Mouse (Mus musculus): Measurements from ENCODE around the gene Psmc6. TPM values are rescaled to one million over a fixed set of nuclear protein-coding genes. Genes with fewer than 3 reads are reported as not detected.

Gene Psmc6
- polyA plus RNA-seq, 1 experiment from 2014 or later, result 167 TPM

DNA sequence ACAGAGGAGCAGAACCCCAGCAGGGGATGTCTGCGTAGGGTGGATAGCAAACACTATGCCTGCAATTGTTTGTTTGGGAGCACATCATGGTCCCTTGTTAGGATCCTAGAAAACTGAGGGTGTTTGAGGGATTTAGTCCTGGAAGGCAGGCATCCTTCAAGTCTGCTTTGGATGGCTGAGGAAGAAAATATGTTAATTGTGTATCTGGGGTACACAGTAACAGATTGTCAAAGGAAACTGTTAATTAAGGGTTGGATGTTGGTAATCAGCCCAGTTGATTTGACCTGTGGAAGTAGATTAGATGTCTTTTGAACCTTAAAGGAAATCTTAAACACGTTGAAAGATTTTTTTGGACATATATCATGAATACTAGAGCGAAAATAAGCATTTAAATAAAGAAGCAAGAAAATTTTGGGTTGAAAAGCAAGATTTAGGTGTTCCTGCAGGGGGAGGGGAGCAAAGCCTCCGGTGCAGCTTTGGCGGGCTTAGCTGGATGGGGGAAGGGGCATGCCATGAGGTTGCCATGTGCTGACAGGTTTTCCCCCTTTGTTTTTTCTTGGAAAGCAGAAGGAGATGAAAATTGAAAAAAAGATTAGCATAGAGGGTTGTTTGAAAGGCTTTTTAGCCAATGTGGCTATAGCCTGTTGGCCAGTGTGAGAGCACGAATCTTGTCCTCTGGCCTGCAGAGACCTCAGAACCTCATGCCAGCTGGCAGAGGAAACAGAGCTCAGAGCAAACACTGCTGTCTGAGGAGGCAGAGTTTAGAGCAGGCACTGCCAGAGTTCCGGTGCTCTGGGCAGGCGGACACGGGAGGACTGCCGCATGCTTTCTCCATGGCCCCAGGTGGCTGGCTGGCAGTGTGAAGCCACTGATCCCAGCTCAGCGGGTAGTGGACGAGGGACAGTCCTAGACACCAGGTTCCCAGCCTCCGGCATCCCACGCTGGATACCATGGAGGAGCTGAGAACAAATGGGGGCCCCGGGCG, 34.9 kb downstream of the Psmc6 start:
- WGBS, result 81% methylated on average over 16 of the region's 16 CpGs
- H3K27me3 ChIP-seq, result no peaks in the 10 kb centered on the region
- no peak overlapping the region for H3K9ac ChIP-seq
- H3K4me3 ChIP-seq, result no peak overlapping the region
- peaks cover 19% of the 10 kb centered on the region for H3K36me3 ChIP-seq
- no peak overlapping the region for H3K4me2 ChIP-seq
- H3K9me3 ChIP-seq, result no peaks in the 10 kb centered on the region
- no peak overlapping the region for H3K27ac ChIP-seq
- no peaks in the 10 kb centered on the region for H3K4me1 ChIP-seq
- ATAC-seq (ENCODE audit: insufficient number of reproducible peaks, insufficient read depth, low FRiP score, low TSS enrichment, low read depth), result no peak

DNA sequence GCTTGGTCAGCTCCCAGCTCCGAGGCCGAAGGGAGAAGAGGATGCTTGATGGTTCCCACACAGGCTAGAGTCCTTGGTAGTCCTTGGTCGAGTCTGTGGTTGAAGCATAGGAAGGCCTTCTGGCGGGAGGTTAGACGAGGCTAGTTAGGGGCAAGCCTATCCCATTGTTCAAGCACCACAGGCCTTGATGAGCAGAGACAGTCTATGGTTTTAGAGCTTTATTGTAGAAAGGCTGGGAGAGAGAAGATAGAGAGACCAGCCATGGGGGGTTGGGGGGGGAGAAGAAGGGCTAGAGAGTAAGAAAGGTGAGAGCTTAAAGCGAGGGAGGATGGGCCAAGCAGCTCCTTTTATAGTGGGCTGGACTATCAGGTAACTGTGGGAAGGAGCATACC, 35.6 kb downstream of the Psmc6 start:
- Histone ChIP-seq H3K4me1 (no peaks in the 10 kb centered on the region), H3K36me3 (peaks cover 24% of the 10 kb centered on the region), H3K9ac (no peak overlapping the region), H3K4me3 (no peak overlapping the region), H3K27ac (no peak overlapping the region), H3K27me3 (no peaks in the 10 kb centered on the region), H3K9me3 (no peaks in the 10 kb centered on the region), H3K4me2 (no peak overlapping the region)
- WGBS, result 92% methylated on average over 6 of the region's 6 CpGs
- no peak for ATAC-seq (ENCODE audit: insufficient number of reproducible peaks, insufficient read depth, low FRiP score, low TSS enrichment, low read depth)

DNA sequence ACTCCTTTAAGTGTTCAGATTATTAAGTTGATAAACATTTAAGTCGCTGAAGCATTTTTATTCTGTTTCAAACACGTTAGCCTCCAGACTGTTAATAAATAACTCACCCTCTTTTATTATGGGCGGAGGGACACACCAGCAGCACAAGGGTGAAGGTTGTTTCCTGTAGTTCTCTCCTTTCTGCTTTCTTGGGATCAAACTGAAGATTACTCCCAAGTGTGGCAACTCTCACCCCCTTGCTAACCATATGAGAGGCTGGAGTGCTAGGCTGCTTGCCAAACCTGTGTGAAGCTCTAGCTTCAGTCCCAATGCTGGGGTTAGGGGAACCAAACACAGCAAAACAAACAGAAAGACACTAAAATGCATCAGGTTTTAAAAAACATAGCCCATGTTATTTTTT, 49.2 kb downstream of the Psmc6 start:
- H3K4me1 ChIP-seq, result no peaks in the 10 kb centered on the region
- H3K4me3 ChIP-seq, result no peak overlapping the region
- H3K9me3 ChIP-seq, result no peaks in the 10 kb centered on the region
- H3K4me2 ChIP-seq, result no peak overlapping the region
- 93% methylated on average over 3 of the region's 3 CpGs for WGBS
- peaks cover 31% of the 10 kb centered on the region for H3K36me3 ChIP-seq
- H3K27me3 ChIP-seq, result no peaks in the 10 kb centered on the region
- H3K27ac ChIP-seq, result no peak overlapping the region
- no peak overlapping the region for H3K9ac ChIP-seq
- no peak for ATAC-seq (ENCODE audit: insufficient number of reproducible peaks, insufficient read depth, low FRiP score, low TSS enrichment, low read depth)

DNA sequence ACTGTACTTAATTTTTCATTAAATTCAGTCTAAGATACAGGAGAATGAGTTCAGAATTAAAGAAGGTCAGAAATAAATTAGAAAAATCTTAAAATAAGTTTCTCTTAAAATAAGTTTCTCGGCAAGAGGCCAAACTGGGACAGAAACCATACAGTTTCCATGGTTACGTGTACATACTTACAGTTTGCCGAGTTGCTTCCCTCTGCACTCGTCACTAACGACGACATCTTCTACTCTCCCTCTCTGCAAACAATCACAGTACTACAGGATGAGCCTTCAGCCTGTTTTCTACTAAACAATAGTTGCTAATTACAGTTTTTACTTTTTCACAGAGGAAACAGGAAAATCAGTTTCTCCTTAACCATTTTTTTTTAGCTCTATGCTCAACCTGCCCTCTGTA, 51.2 kb downstream of the Psmc6 start:
- Histone ChIP-seq H3K9me3 (no peaks in the 10 kb centered on the region), H3K36me3 (peaks cover 31% of the 10 kb centered on the region), H3K27me3 (no peaks in the 10 kb centered on the region), H3K27ac (no peak overlapping the region), H3K4me1 (no peaks in the 10 kb centered on the region), H3K9ac (no peak overlapping the region), H3K4me3 (no peak overlapping the region), H3K4me2 (no peak overlapping the region)
- no peak for ATAC-seq (ENCODE audit: insufficient number of reproducible peaks, insufficient read depth, low FRiP score, low TSS enrichment, low read depth)
- 81% methylated on average over 6 of the region's 6 CpGs for WGBS

DNA sequence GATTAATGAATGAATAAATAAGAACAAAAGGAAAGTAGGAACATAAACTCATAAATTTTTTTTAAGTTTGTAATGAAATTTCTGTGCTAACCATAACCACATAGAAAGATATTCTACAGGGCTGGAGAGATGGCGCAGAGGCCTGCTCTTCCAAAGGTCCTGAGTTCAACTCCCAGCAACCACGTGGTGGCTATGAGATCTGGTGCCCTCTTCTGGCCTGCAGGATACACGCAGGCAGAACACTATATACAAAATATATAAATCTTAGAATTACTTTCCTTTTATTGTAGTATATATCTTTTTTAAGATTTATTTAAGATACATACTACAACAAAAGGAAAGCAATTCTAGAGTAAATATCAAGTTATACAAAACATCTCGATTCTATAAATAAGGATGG, 53.3 kb downstream of the Psmc6 start:
- no peak for ATAC-seq (ENCODE audit: insufficient number of reproducible peaks, insufficient read depth, low FRiP score, low TSS enrichment, low read depth)
- 80% methylated on average over 4 of the region's 4 CpGs for WGBS
- no peak overlapping the region for H3K9ac ChIP-seq
- peaks cover 31% of the 10 kb centered on the region for H3K36me3 ChIP-seq
- H3K27me3 ChIP-seq, result no peaks in the 10 kb centered on the region
- H3K4me2 ChIP-seq, result no peak overlapping the region
- H3K27ac ChIP-seq, result no peak overlapping the region
- peaks cover 7% of the 10 kb centered on the region for H3K4me1 ChIP-seq
- no peak overlapping the region for H3K4me3 ChIP-seq
- no peaks in the 10 kb centered on the region for H3K9me3 ChIP-seq

DNA sequence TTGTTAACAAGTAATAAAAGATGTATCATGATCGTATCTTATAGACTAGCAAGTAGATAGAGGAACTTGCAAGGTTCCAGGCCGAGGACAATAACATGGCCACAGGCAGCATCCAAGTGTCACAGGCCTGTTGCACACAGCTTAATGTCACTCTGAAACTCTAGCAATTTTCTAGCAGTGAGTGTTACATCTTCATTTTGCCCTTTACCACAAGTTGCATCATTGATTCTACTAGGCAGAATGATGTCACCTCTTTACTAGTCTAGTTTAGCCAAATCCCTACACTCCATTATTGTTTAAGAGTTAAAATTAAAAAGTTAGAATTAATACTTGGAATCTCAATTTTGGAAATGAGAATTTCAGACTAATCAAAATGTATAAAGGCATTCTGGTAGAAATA, 56.0 kb downstream of the Psmc6 start:
- Histone ChIP-seq H3K27ac (no peak overlapping the region), H3K27me3 (no peaks in the 10 kb centered on the region), H3K4me3 (no peak overlapping the region), H3K9me3 (no peaks in the 10 kb centered on the region), H3K4me1 (peaks cover 7% of the 10 kb centered on the region), H3K36me3 (peaks cover 12% of the 10 kb centered on the region), H3K4me2 (no peak overlapping the region), H3K9ac (no peak overlapping the region)
- no peak for ATAC-seq (ENCODE audit: insufficient number of reproducible peaks, insufficient read depth, low FRiP score, low TSS enrichment, low read depth)
- 86% methylated on average over 2 of the region's 2 CpGs for WGBS

DNA sequence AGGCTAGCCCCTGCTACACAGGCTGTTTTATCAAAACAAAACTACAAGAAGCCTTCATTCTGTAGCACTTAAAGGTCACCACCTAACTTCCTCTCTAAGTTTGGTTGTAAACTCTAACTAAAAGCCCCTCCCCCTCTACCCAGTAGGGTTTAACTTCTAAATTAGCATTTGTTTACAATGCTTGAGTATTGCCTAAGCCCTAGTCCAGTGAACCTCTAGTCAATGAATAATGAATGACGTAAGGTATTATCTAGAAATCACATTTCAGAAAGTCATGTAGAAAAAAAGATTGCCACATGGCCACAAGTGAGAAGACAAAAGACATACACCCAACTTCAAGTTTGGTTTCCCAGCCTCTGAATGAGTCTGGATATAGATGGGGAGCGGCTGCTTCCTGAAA, 57.9 kb downstream of the Psmc6 start:
- no peaks in the 10 kb centered on the region for H3K27me3 ChIP-seq
- ATAC-seq (ENCODE audit: insufficient number of reproducible peaks, insufficient read depth, low FRiP score, low TSS enrichment, low read depth), result no peak
- peaks cover 7% of the 10 kb centered on the region for H3K4me1 ChIP-seq
- H3K27ac ChIP-seq, result no peak overlapping the region
- peak overlapping the region; percentile 80 for H3K4me3 ChIP-seq
- H3K9me3 ChIP-seq, result no peaks in the 10 kb centered on the region
- peak overlapping the region; percentile 75 for H3K4me2 ChIP-seq
- peaks cover 5% of the 10 kb centered on the region for H3K36me3 ChIP-seq
- 30% methylated on average over 2 of the region's 2 CpGs for WGBS
- H3K9ac ChIP-seq, result no peak overlapping the region; the same call in 1 of the 2 replicates

DNA sequence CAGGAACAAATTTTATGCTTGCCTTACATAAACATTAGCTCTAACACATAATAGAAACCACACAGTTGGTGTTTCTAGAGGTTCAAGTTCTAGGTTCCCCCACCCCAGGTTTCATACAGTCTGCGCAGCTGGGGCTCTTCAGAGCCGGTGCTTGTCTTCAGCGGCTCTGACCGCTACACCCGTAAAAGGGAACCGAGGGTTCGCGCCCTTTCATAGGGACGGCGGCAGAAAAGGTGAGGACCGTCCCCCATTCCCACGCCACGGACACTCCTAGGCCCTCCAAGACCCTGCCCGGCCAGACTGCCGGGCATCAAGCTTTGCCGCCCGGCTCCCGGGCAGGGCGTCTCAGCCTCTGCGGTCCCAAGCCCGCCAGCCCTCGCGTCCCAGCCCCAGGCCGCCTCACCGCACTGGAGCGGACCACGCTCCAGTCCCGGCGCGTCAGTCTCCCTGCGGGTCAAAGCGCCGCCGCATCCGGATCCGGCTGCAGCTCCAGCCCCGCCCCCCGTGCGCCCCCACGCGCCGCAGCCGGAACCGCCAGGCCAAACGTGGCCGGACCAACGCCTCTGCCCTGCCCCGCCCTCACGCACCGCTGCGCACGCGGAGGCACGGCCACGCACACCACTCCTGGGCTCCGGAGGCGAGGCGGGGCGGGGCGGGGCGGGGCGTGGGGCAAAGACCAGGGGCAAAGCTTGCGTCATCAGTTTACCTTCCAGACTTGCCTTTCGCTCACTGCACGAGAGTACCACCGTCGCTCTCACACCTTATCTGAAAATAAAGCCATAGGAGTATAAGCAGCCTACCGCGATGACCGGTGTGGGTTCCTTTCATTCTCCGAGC, 59.0 kb downstream of the Psmc6 start:
- Histone ChIP-seq H3K4me2 (peak overlapping the region; percentile 75), H3K36me3 (no peaks in the 10 kb centered on the region), H3K27ac (peak overlapping the region; percentile 84), H3K4me1 (peaks cover 7% of the 10 kb centered on the region), H3K27me3 (no peaks in the 10 kb centered on the region), H3K9ac (peak overlapping the region; percentile 91), H3K9me3 (no peaks in the 10 kb centered on the region), H3K4me3 (peak overlapping the region; percentile 80)
- WGBS, result under 1% methylated on average over 70 of the region's 71 CpGs
- peak; percentile 96 for ATAC-seq (ENCODE audit: insufficient number of reproducible peaks, insufficient read depth, low FRiP score, low TSS enrichment, low read depth)

DNA sequence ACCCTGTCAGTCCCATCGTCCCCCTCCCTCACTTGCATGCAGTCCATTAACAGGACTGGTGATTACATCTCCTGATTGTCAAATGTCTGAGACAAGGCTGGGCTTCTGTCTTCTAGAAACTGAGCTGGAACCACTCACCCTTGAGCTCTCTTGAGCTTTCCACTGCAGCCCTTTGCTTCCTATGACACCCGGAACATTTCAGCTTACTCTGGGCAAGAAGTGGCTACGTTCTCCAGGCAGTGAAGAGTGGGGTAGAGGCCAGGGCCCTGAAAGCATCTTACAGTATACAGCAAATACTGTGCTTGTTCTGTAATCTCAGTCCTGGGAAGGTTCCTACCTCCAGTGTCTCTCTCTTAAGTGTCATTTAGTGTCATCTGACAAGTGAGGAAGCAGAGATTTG, 59.6 kb downstream of the Psmc6 start:
- H3K9me3 ChIP-seq, result no peaks in the 10 kb centered on the region
- H3K36me3 ChIP-seq, result no peaks in the 10 kb centered on the region
- peak overlapping the region; percentile 80 for H3K4me3 ChIP-seq
- H3K9ac ChIP-seq, result peak overlapping the region; percentile 91
- peak overlapping the region; percentile 75 for H3K4me2 ChIP-seq
- ATAC-seq (ENCODE audit: insufficient number of reproducible peaks, insufficient read depth, low FRiP score, low TSS enrichment, low read depth), result no peak
- H3K27me3 ChIP-seq, result no peaks in the 10 kb centered on the region
- peak overlapping the region; percentile 84 for H3K27ac ChIP-seq
- WGBS, result 23% methylated on average over 3 of the region's 3 CpGs
- peaks cover 7% of the 10 kb centered on the region for H3K4me1 ChIP-seq

All from embryonic facial prominence, embryonic 13.5 days (tissue).